Mouse (Mus musculus): ENCODE data around the gene Mical1.
A peak's percentile ranks its signal among the peaks of the same experiment; 100 is the strongest.

Gene Mical1

GRCm38 (mm10) chr10:41477278-41478181 lies 1.4 kb downstream of the Mical1 start:
- no peak for DNase-seq (ENCODE audit: low read depth, low spot score)

GRCm38 (mm10) chr10:41479961-41480360 lies 3.8 kb downstream of the Mical1 start:
- DNase-seq (ENCODE audit: low read depth, low spot score): no peak

GRCm38 (mm10) chr10:41480938-41481880 lies 5.1 kb downstream of the Mical1 start:
- DNase-seq (ENCODE audit: low read depth, low spot score): no peak

- no peak for DNase-seq (ENCODE audit: low read depth, low spot score)
Observed at GRCm38 (mm10) chr10:41482446-41482845, 6.3 kb downstream of the Mical1 start.

- no peak for DNase-seq (ENCODE audit: low read depth, low spot score)
Observed at GRCm38 (mm10) chr10:41485778-41486177, 9.7 kb downstream of the Mical1 start.

GRCm38 (mm10) chr10:41486506-41487170 lies 10.5 kb downstream of the Mical1 start:
- no peak for DNase-seq (ENCODE audit: low read depth, low spot score)

GRCm38 (mm10) chr10:41488877-41489276 lies 12.8 kb downstream of the Mical1 start:
- DNase-seq (ENCODE audit: low read depth, low spot score): no peak

GRCm38 (mm10) chr10:41489294-41489693 lies 13.2 kb downstream of the Mical1 start:
- no peak for DNase-seq (ENCODE audit: low read depth, low spot score)

GRCm38 (mm10) chr10:41489708-41490517 lies 13.8 kb downstream of the Mical1 start, which contains the start of the genes Smpd2 and Ppil6:
Gene Smpd2 (minus strand): TSS chr10:41490369.
Gene Ppil6 (plus strand): TSS chr10:41490439.
- peak; percentile 84 for DNase-seq (ENCODE audit: low read depth, low spot score)

GRCm38 (mm10) chr10:41490518-41490873 lies 14.4 kb downstream of the Mical1 start:
- DNase-seq (ENCODE audit: low read depth, low spot score): no peak

- DNase-seq (ENCODE audit: low read depth, low spot score): no peak
Observed at GRCm38 (mm10) chr10:41491111-41491510, 15.0 kb downstream of the Mical1 start.

- DNase-seq (ENCODE audit: low read depth, low spot score): no peak
Observed at GRCm38 (mm10) chr10:41500941-41501340, 24.8 kb downstream of the Mical1 start.

GRCm38 (mm10) chr10:41504996-41505395 lies 28.9 kb downstream of the Mical1 start:
- no peak for DNase-seq (ENCODE audit: low read depth, low spot score)

- DNase-seq (ENCODE audit: low read depth, low spot score): peak; percentile 70
Observed at GRCm38 (mm10) chr10:41505446-41505845, 29.3 kb downstream of the Mical1 start.

- DNase-seq (ENCODE audit: low read depth, low spot score): no peak
Observed at GRCm38 (mm10) chr10:41509160-41509559, 33.0 kb downstream of the Mical1 start.

GRCm38 (mm10) chr10:41514301-41514700 lies 38.2 kb downstream of the Mical1 start:
- no peak for DNase-seq (ENCODE audit: low read depth, low spot score)

- DNase-seq (ENCODE audit: low read depth, low spot score): no peak
Observed at GRCm38 (mm10) chr10:41514921-41515320, 38.8 kb downstream of the Mical1 start.

- DNase-seq (ENCODE audit: low read depth, low spot score): peak; percentile 67
Observed at GRCm38 (mm10) chr10:41518508-41518980, 42.4 kb downstream of the Mical1 start.

- DNase-seq (ENCODE audit: low read depth, low spot score): peak; percentile 96
Observed at GRCm38 (mm10) chr10:41518981-41519618, 43.0 kb downstream of the Mical1 start, which contains the start of gene Cd164. Gene Cd164 (plus strand): TSS chr10:41519414.
